Mouse (Mus musculus) left cerebral cortex, postnatal 36 days (tissue): ENCODE measurements around the gene Ptprd. TPM values are rescaled to one million over a fixed set of nuclear protein-coding genes. Genes with fewer than 3 reads are reported as not detected.
A peak's percentile ranks its signal among the peaks of the same experiment; 100 is the strongest.

Experiments
- DNase-seq, 2 experiments: peaks; one replicate each; pipeline ENCODE4 v3.0.0; 2021 to 2022; ENCODE audit warnings: low spot score in 2 of 2, mixed read lengths in 1 of 2
- intact Hi-C: fragments of 180-260 bp; cut with DNase I; formaldehyde crosslinking; loops from one replicate; pipeline ENCODE4 v1.15.1; 2025
- total RNA-seq, 2 experiments: library from RNA; stranded (reverse); gene quantifications; 2 replicates each; pipeline ENCODE4 v1.2.3; 2021

Ptprd gene
- total RNA-seq, 2 experiments from 2014 or later, result 313 to 350 TPM

DNA sequence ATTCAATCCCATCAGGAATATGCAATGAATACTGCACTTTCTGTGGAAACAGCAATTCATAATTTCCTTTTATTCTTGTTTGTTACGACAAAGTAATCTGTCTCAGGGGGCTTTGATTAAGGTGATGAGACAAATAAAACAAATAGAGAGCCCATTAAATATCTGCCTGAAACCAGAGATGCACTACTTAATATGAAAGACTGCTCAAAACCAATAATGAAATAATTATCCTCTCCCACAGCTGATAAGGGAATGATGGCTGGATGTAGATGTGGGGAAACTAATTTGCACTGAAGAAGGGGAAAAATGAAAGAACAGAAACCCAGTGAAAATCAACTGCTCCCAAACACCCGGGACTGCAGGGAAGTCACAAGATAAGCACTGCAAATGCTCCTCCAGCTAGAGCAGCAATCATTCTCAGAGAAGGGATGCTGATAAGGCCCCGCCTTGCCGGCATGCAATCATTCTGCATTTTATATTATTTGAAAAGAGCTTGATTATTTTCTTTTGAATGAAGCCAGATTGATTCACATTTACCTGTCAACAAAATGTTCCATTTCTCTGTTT lies 1432.1 kb downstream of the Ptprd start:
- intact Hi-C loops, result no loop called here
- DNase-seq, result no peak

DNA sequence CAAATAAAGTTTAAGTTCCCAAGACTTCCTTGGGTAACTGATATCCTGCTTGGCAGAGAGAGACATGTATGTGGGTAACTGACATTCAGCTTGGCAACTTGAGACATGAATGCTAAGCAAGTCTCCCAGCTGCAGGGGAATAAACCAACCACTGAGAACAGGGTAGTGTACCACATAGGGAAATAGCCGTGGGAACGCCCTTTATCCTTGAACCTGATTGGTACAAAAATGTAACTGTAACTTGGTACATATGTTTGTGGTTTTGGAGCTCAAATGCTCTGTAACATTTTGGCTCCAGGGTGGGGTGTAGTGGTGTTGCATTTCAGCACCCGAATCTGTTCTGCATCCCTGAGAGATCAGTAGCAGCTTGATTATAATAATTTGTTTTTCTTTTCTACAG lies 1444.8 kb downstream of the Ptprd start:
- intact Hi-C loops, result no loop called here
- DNase-seq, result no peak

DNA sequence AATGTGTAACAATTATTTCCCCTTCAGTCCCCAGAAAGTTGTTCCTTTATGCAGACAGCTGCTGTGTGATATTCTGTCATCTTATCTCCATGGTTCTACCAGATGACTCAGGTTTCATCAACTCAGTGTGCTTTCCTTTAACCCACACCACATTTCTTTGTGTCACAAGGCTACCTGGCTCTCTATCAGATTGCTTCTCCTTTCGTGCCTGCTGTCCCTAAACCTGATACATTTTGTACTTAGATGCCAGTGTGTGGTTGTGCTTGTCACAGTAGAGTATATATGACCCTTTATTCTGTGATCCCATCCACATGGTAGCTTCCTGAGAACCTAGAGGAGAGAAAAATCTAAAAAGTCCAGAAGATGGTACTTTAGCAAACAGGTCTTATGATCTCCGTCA lies 1445.3 kb downstream of the Ptprd start:
- intact Hi-C loops, result no loop called here

DNA sequence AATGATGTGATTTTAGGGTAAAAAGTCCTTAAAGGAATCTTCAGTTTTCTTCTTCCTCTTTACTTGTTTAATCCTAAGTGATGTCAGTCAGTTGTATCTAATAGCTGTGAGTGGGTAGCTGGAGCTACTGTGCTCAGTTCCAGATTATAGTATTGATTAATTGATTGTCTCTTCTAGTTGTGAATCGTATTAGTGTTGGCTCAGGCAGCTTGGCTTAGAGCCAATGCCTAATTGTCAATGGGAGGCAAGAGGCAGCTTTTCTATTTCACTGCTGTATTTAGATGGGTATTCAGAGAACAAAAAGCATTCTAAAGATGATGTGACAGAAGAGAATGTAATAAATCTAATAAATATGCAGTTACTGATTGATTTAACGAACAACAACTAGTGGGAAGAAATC lies 1461.1 kb downstream of the Ptprd start:
- intact Hi-C loops, result no loop called here
- DNase-seq, result no peak

More for the DNA sequence above, 1445.3 kb downstream of the Ptprd start:
- DNase-seq, result no peak

DNA sequence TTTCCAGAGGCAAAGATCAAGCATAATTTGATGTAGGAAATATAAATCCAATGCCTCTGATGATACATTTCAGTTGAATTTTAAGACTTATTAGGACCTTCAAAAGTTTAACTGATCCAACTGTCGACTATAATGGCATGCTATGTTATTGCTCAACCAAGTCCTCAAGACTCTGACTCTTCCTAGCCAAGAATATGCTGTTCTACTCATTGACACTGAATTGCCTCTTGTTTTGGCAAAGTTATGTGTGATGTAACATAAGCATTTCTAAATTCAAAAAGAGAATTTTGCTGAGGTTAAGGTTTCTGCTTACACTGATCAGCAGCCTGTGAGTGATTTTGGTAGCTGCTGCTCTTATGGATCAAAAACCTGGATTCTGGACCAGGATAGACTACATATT lies 1475.9 kb downstream of the Ptprd start:
- intact Hi-C loops, result no loop called here
- DNase-seq, result no peak

DNA sequence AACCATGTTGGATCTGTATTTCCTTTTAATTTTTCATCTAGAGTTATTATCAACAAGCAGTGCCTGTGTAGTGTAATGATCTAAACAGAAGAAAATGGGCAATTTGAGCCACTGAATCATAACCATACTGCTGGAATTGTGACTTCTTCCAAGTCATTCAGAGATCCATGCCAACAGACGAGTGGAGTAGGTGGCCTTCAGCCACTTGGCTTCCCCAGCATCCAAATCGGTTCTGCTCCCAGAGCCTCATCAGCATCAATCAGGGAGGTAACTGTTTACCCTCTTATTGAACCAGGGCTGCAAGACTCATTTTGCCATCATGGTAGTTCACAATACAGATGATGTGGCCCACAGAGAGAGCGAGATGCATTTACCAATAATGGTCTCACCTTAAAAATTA lies 1536.0 kb downstream of the Ptprd start:
- DNase-seq, result no peak

DNA sequence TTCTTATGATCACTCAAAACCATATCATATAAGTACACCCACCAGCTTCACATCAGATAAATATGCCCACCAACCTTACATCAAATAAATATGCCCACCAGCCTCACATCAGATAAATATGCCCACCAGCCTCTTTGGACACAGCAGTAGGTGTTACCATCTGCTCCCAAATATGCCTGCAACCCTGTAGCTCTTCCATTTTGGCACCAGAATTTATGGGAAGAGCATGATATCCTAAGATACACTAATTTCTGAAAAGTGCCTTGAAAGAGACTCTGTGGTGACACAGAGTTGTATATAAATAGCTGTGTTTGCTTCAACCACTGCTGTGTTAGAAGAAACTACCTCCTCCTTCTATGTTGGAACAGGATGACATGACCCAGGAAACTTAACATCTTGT lies 1538.5 kb downstream of the Ptprd start:
- DNase-seq, result no peak
- intact Hi-C loops, result no loop called here

More for the DNA sequence above, 1536.0 kb downstream of the Ptprd start:
- intact Hi-C loops, result no loop called here

DNA sequence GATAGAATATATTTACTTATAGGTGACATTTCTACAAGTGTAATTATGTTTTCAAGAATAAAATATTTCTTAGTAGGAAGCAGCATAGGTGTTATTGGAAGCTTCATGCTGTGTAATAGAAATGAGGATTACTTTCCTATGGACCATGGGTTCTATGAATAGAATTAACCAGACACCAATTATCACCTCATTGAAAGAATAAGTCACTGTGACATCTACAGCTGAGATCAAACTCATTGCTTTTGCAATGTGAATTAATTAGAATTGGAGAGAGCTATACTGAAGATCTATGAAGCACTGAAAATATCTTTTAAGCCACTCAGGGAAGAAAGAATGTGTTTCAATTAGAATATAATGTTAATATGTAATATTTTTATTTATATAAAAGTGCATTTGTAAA lies 1539.1 kb downstream of the Ptprd start:
- intact Hi-C loops, result no loop called here
- no peak for DNase-seq

DNA sequence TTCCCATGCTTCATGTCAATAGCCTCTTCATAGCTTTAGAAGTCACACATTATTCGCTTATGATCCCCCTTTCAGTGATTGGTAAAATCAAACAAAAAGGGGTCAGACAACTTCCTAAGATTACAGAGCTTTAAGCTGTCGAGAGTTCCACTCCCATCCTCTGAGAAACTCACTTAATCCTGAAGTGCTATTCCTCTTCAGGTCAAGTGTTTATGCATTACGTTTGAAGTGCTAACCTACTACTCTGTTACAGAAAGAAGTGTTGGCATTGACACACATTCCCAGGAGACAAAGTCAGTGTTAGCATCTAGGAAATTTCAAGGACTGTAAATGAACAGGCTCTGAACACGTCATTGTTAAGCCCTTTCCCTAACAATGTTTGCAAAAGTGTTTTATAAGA lies 1550.0 kb downstream of the Ptprd start:
- no peak for DNase-seq
- intact Hi-C loops, result no loop called here

DNA sequence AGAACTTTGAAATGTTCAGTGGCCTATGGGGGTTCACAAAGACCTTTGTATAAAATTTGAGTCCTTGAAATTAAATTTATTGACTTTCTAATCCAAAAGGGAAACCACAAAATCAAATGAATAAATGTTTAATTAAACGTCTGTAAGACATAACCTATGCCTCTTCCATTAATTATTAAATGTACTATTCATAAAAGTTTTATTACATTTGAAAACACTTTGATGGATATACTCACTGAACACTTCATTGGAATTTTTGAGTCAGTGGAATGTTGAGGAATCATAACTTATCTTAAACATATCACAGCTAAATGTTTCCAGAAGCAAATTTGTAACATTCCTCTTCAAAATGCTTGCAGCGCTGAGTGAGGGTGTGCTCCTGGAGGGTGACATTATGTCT lies 1551.6 kb downstream of the Ptprd start:
- intact Hi-C loops, result no loop called here
- no peak for DNase-seq

DNA sequence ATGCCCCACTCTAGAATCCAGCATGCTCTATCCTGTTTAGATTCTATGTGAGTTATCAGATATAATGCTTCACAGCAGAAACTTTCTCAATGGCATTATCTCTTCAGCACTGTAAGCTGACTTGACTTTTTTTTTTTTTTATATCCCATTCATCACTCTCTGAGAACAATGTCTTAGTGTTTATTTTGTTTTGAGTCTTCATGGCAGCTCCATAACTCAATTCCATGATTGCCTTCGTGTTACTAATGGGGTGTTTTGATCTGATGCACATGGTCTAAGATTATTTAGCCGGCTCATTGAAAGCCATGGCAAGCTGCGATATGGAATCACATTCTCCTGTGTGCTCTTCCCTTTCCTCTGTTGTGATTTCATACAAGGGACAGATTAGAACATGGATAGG lies 1555.0 kb downstream of the Ptprd start:
- intact Hi-C loops, result no loop called here
- DNase-seq, result no peak

DNA sequence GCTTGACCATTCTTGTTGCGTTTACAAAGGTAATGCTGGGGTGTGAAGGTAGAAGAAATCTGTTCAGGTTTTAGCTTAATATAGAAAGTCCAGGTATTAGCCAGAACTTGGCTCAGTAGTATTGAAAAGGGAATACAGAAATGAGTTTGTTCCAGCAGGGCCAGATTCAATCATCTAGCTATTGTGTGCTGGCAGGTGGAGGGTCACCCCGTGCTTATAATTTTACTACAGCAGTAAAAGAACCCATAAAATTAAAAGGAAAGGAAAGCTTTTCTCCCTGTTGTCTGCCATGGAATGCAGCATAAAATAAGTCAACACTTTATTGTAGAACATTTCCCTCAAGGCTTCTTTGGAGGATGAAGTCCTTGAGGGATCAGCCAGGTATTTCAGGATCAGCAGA lies 1558.8 kb downstream of the Ptprd start:
- intact Hi-C loops, result no loop called here

DNA sequence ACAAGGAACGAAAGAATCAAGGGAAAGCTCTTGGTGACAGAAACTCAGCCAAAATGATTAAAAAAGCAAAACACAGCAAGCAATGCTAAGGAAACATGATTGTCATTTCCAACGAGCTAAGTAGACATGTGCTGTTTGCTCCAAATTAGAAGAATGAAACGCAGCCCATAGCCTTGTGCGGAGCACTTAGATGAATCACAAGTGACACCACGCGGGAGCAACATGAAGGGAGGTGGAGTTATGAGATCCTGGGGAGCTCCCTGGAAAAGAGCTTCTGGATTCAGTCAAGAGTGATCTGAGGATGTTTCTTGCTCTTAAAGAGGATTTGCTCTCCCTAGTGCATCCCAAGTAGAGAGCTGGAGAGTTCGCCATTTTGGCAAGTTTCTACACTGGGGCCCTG lies 1590.0 kb downstream of the Ptprd start:
- DNase-seq, result peak in 1 of 2 experiments; percentile 17

More for the DNA sequence above, 1558.8 kb downstream of the Ptprd start:
- DNase-seq, result no peak

DNA sequence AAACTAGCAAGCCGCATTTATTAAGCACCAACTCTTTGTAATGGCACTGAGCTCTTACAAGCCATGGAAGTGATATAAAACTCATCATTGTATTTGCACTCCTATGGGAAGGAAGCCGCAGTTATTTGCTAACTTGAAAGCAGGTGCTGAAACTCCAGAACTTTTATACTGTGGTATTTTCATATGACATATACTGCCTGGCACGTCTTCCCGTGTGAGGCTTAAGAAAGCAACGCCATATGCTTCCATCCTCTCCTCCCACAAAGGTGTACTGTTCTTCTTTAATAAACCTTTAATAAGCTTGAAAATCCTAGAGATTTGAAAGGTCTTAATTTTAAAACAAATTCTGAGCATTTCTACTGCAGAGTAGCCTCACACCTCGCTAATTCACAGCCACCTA lies 1595.1 kb downstream of the Ptprd start:
- intact Hi-C loops, result no loop called here
- DNase-seq, result no peak

More for the DNA sequence above, 1590.0 kb downstream of the Ptprd start:
- intact Hi-C loops, result no loop called here

DNA sequence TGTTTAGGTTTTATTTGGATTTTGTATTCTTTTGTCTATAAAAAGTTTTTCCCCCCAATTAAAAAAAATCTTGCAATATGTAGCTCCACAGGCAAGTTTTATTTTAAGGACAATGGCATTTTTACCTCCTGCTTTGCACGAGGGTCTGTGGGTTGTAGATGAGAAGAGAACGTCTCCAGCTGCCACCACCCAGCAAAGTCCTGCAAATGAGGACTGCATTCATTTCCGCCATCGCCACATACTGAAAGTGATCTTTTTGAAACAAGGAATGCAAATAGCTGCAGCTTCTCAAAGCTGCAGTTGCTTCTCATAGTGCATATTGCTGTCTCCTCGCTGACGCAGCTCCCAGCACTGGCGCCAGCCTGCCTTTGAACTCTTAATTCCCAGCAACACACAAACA lies 1603.5 kb downstream of the Ptprd start:
- intact Hi-C loops, result no loop called here
- peak; percentile 13 to 22 for DNase-seq

DNA sequence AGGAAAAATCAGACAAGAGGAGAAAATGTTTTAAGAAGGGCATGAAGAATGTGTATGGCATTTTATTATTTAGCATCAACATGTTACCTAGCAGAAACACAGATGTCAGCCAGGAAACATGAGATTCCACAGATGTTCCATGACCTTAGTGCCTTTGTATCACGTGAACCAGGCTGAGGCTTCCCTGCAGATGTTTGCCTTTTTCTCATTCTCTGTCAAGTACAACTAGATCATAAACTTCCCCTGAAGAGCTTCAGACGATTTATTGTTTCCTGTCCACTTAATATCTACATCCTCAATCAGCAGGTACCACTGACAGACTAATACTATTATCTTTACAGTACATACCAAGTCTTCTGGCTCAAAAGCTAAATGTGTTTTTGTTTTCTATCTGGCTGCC lies 1605.0 kb downstream of the Ptprd start:
- intact Hi-C loops, result no loop called here
- DNase-seq, result no peak

DNA sequence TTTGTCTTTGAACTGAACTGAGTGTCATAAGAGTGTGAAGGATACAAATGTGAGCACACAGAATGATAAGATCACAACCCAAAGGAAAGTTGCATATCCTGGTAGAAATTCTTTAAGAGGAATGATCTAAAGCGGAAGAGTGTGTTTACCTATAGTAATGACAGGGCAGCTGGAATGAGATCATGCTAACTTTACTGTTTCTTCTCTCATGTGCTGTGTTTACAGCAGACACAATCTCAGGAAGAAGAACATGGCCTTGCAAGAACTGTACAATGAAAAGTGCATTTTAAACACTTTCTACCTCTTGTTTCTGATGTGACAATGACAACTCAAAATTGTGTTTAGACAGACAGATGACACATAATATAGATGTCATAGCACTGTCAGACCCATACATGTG lies 1621.0 kb downstream of the Ptprd start:
- no peak for DNase-seq
- intact Hi-C loops, result no loop called here

DNA sequence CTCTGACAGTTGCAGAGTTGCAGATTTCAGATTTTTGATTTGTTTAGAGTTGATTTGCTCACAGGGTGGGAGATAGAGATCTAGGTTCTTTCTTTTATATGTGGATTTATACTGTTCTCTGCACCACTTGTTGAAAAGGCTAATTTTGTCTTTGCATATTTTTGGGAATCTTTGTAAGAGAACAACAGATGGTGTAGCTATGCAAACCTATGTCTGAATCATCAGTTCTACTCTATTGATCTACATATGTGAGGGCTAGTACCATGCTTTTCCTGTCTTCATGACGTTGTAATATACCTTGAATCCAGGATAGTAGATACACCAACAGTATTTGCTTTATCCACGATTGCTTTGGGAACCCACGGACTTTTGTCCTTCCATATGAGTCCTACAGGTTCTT lies 1628.7 kb downstream of the Ptprd start:
- DNase-seq, result no peak
- intact Hi-C loops, result no loop called here

DNA sequence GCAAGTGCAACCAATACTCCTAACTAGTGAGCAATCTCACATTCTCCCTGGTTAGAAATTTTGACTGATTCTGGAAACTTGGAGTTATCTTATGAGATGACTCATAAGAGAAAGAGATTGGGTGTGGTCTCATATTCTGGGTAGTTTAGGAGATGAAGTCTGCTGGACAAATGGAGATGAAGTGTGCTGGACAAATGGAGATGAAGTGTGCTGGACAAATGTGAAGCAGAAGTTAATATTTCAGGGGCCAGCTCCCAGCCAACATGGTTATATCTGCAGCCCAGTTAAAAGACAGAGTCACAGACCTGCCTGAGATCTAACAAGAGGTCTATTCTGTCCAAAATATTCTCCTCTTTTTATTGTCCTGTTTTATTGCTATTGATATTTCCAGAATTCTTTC lies 1645.8 kb downstream of the Ptprd start:
- intact Hi-C loops, result no loop called here
- DNase-seq, result no peak

DNA sequence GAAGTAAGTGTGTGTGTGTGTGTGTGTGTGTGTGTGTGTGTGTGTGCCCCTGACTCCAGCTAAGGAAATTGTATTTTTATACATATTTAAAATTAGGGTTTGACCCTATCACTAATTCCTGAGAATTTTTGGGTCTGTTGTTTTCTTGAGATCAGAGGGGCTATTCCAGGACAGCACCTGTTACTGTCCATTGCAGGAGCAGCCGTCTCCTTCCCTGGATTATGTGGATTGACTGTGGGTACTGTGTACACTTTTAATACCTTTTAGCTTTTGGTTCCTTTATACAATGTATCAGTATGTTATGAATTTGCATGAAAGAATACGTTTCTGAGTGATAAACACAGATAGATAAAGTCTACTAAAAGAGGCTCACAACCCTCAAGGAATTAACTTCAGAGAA lies 1670.0 kb downstream of the Ptprd start:
- no peak for DNase-seq
- intact Hi-C loops, result no loop called here

DNA sequence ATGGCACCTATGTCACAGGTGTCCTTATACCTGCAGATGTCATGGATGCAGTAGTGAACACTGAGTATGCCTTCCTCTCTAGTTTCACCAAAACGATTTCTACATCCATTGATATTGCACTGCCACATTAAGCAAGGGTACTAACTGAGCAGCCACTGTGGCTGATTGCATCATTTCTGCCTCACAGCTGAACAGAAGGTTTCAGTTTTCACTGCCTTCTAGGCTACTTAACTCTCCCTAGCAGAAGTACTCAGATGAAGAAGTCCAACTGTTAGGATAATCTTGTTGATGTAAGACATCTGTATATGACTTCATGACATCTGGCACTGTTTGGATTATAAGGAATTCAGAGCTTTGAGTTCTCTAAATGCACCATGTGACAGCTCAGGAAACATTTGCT lies 1678.8 kb downstream of the Ptprd start:
- DNase-seq, result no peak
- intact Hi-C loops, result no loop called here

DNA sequence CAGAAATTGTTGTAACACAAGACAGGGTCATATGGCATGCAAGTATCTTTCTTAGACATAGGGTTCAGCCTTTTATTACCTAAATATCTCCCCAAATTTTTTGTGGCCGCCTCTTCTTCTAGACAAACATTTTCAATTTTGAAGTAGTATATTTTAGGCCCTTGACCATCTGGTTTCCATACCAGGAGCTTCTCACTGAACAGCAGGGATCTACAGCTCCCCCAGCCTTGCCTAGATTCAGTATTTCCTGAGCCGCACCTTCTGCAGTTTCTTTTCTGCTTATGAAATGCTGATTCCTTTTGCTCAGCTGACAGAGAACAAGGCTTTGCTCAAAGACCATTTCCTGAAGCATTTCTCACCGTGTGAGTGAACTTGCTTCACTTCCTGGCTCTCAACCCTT lies 1686.5 kb downstream of the Ptprd start:
- intact Hi-C loops, result no loop called here
- DNase-seq, result peak; percentile 33

DNA sequence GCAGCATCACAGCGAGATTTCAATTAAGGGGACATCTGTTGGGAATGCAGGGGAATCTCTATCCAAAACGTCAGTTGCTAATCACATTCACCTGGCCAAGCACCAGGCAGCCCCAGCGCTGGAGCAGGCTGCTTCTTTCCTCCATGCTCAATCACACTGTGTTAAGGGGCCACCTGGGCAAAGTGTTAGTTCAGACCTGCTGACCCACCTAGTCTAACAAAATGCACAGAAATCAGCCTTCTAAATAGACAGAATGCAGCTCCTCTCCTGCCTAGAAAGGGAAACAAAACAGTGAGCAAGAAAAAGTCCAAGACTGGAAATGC lies 1708.5 kb downstream of the Ptprd start:
- intact Hi-C loops, result no loop called here
- DNase-seq, result no peak
